Mouse (Mus musculus): ENCODE results near the gene Dscaml1.

GRCm38 (mm10) chr9:45610336-45611060 is 184.1 kb downstream of the Dscaml1 start:
- TF ChIP-seq CTCF (IDR thresholded peaks at IDR 0.05; ENCODE audit: extremely low read depth, insufficient read depth, insufficient read length, insufficient replicate concordance) (no peak), POLR2A (IDR thresholded peaks at IDR 0.05; ENCODE audit: low read depth, low read length) (no peak)
